Mouse (Mus musculus) forebrain, embryonic 15.5 days (tissue): ENCODE results near the gene Gm9844. TPM values are rescaled to one million over a fixed set of nuclear protein-coding genes. Genes with fewer than 3 reads are reported as not detected.
A peak's percentile ranks its signal among the peaks of the same experiment; 100 is the strongest.
"Not testable (repeated sequence)": the region's sequence is repeated elsewhere in the genome, so short reads cannot be mapped to it uniquely, and the experiment has no call there.

Source experiments
- ATAC-seq: fragments of 200-750 bp; cut with Nextera tagmentation; replicated peaks from 2 replicates; pipeline ENCODE4 v1.8.0; 2017; ENCODE audit warnings: mild to moderate bottlenecking, moderate TSS enrichment, moderate library complexity
- H3K27ac ChIP-seq: fragments of 300-500 bp; sonication (generic); replicated peaks from 2 replicates; pipeline ENCODE4 v1.5.1; 2015; ENCODE audit warnings: mild to moderate bottlenecking, inconsistent platforms
- H3K27me3 ChIP-seq: fragments of 300-500 bp; sonication (generic); 2 replicates; pipeline ENCODE4 v1.6.1; 2015; ENCODE audit warnings: inconsistent platforms
- H3K36me3 ChIP-seq: fragments of 300-500 bp; sonication (generic); 2 replicates; pipeline ENCODE4 v1.6.1; 2015; ENCODE audit warnings: mild to moderate bottlenecking, inconsistent platforms
- H3K4me1 ChIP-seq: fragments of 300-500 bp; sonication (generic); 2 replicates; pipeline ENCODE4 v1.6.1; 2015; ENCODE audit warnings: inconsistent platforms
- H3K4me2 ChIP-seq: fragments of 300-500 bp; sonication (generic); replicated peaks from 2 replicates; pipeline ENCODE4 v1.6.1; 2015; ENCODE audit warnings: mild to moderate bottlenecking, inconsistent platforms
- H3K4me3 ChIP-seq: fragments of 300-500 bp; sonication (generic); 2 replicates; pipeline ENCODE4 v1.5.1; 2015; ENCODE audit warnings: mild to moderate bottlenecking, inconsistent platforms
- H3K9ac ChIP-seq: fragments of 300-500 bp; sonication (generic); replicated peaks from 2 replicates; pipeline ENCODE4 v1.6.1; 2015; ENCODE audit warnings: mild to moderate bottlenecking, inconsistent platforms
- H3K9me3 ChIP-seq: fragments of 300-500 bp; sonication (generic); 2 replicates; pipeline ENCODE4 v1.6.1; 2016; ENCODE audit warnings: inconsistent platforms
- WGBS: fragments of 180-500 bp; shearing (Covaris S2); methylation state at CpG from one replicate; pipeline ENCODE4 v1.1.7; 2015; ENCODE audit warnings: mixed read lengths; 5-methylcytosine and 5-hydroxymethylcytosine counted together
- polyA plus RNA-seq: library from polyadenylated mRNA; unstranded; fragments of >200 nt; fragmentation: Nextera tagmentation; extraction: Ambion mirVana; gene quantifications from 2 replicates; pipeline ENCODE4 v1.2.1, GENCODE M21; 2015

Gm9844 gene
- polyA plus RNA-seq, 1 experiment from 2014 or later = 27.2 TPM

DNA sequence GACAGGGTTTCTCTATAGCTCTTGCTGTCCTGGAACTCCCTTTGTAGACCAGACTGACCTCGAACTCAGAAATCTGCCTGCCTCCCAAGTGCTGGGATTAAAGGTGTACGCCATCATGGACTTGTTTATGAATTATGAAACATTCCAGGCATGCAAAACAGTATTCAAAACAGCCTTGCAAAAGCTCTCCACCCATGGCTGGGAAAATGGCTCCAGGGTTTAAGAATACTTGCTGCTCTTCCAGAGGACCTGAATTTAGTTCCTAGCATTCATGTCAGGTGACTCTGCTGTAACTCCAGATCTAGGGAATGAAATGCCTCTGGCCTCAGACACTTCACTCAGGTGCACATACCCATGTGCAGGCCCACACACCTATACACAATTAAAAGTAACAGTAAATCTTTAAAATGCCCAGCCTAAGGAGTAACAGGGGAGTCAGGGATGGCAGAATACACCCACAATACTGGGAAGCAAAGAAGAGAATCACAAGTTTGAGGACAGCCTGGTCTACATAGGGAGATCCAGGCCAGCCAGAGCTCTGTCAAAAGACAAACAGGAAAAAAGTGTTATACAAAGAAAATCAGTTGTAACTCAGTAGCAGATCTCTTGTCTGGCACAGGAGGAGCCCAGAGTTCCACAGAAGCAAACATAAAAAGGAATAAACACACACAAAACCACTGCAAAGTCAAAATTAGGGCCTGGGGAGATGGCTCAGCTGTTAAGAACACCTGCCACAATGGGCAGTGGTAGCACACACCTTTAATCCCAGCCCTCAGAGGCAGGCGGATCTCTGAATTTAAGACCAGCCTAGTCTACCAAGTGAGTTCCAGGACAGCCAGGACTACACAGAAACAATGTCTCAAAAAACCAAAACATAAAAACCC is 29.5 kb downstream of the Gm9844 start:
- 77% methylated on average over 3 of the region's 3 CpGs for WGBS
- Histone ChIP-seq H3K27ac (no peak overlapping the region), H3K36me3 (peaks cover 43% of the 10 kb centered on the region), H3K4me3 (no peak overlapping the region), H3K9ac (no peak overlapping the region), H3K9me3 (no peaks in the 10 kb centered on the region), H3K4me2 (no peak overlapping the region), H3K27me3 (no peaks in the 10 kb centered on the region), H3K4me1 (peaks cover 14% of the 10 kb centered on the region)
- no peak for ATAC-seq

DNA sequence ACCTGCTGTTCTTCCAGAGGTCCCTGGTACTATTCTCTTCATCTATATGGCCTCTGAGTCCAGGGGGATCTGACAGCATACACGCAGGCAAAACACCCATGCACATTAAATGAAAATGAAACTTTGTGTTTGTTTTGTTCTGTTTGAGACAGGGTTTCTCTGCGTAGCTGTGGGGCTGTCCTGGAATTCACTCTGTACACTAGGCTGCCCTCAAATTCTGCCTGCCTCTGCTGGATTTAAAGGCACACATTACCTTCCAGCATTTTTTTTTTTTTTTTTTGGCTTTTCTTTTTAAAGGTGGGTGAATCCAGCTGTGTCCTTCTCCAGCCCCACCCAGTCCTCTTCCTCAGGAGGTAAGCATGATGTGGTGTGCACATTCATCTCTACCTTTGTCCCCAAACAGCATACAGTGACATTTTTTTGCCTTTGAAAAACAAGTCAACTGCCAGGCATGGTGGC is 30.1 kb downstream of the Gm9844 start:
- Histone ChIP-seq H3K4me1 (peaks cover 7% of the 10 kb centered on the region), H3K9ac (no peak overlapping the region), H3K27me3 (no peaks in the 10 kb centered on the region), H3K4me3 (no peak overlapping the region), H3K4me2 (no peak overlapping the region), H3K9me3 (no peaks in the 10 kb centered on the region), H3K36me3 (peaks cover 36% of the 10 kb centered on the region), H3K27ac (no peak overlapping the region)
- 82% methylated on average over 2 of the region's 2 CpGs for WGBS
- ATAC-seq = no peak

DNA sequence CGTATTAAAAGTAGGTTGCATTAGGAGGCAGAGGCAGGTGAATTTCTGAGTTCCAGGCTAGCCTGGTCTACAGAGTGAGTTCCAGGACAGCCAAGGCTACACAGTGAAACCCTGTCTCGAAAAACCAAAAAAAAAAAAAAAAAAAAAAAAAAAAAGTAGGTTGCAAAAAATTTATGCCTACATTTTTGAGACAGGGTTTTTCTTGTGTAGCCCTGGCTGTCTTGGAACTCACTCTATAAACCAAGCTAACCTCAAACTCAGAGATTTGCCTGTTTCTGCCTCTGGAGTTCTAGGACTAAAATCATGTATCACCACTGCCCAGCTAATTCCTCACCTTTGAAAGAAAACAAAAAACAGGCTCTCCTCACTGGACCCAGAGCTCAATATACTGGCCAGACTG is 33.7 kb downstream of the Gm9844 start:
- ATAC-seq, H3K4me1 ChIP-seq, H3K4me3 ChIP-seq, H3K27me3 ChIP-seq, H3K36me3 ChIP-seq, H3K9me3 ChIP-seq, H3K4me2 ChIP-seq, H3K9ac ChIP-seq, H3K27ac ChIP-seq: not testable (repeated sequence)
- 92% methylated on average over 2 of the region's 2 CpGs for WGBS

DNA sequence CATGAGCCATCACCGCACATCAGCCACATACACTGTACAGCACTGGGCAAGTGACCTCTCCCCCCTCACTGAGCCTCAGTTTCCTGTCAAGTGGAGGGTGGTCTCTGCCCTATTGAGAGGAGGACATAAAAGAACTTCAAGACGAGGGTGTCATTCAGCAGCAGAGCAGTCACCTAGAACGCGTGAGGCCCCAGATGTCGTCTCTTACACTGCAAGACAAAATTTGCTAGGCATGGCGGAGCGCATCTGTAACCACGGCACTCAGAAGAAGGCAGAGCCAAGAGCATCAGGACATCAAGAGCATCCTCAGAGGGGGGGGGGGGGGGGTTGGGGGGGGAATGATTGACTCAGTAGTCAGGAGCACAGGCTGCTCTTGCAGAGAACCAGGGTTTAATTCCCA is 34.3 kb downstream of the Gm9844 start:
- Histone ChIP-seq H3K9me3 (no peaks in the 10 kb centered on the region), H3K4me1 (no peaks in the 10 kb centered on the region), H3K36me3 (peaks cover 1% of the 10 kb centered on the region; the same call in 1 of the 2 replicates), H3K27ac (no peak overlapping the region), H3K27me3 (no peaks in the 10 kb centered on the region), H3K4me3 (no peak overlapping the region), H3K4me2 (no peak overlapping the region), H3K9ac (no peak overlapping the region)
- WGBS = 74% methylated on average over 8 of the region's 8 CpGs
- ATAC-seq = no peak

DNA sequence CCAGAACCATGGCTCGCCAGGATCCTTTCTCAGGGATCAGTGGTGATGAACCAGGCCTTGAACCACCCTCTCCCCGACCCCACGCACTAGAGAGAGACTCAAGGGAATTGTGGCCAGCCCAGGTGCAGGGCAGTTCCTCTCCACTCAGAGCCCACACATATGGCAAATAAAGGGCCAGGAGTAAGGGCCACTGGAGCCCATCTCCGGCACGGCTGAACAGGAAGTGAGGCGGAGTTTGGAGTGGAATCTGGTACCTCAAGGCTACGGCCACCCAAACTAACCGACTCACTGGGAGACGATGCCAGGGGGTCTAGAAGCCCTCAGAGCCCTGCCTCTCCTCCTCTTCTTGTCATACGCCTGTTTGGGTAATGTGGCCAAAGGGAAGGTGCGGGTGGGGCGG is 35.2 kb downstream of the Gm9844 start, which contains the start of gene Cd79a:
Gene Cd79a (plus strand): TSS at position 158 of the 400 bp plus-strand sequence.
- Histone ChIP-seq H3K27me3 (no peaks in the 10 kb centered on the region), H3K9me3 (no peaks in the 10 kb centered on the region), H3K9ac (no peak within 1 kb of the TSS), H3K4me2 (no peak within 1 kb of the TSS), H3K36me3 (no peaks in the 10 kb centered on the region), H3K4me1 (no peaks in the 10 kb centered on the region), H3K27ac (no peak within 1 kb of the TSS), H3K4me3 (no peak within 1 kb of the TSS)
- no peak for ATAC-seq
- WGBS = 83% methylated on average over 12 of the region's 12 CpGs

DNA sequence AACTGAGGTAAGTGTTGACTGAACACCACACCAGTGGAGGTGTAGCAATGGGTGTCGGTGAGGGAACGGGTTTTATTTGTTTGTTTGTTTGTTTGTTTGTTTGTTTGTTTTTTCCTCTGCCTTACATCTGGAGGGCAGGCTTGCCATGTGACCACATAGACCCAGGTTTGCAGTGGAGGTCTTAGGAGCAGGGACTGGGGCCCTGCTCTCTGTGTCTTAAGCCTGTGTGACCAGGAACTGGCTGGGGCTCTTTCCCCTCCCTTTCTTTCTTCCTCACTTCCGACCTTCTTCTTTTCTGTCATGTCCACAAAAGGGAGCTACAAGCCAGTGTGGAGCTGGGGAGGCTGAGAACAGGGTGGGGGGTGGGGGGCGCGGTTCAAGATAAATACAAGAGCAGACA is 35.9 kb downstream of the Gm9844 start:
- Histone ChIP-seq H3K9ac (no peak overlapping the region), H3K4me3 (no peak overlapping the region), H3K27ac (no peak overlapping the region), H3K4me2 (no peak overlapping the region), H3K9me3 (no peaks in the 10 kb centered on the region), H3K4me1 (0 out of 2 replicates have a peak, but pooled peaks cover 3% of the 10 kb centered on the region), H3K27me3 (no peaks in the 10 kb centered on the region), H3K36me3 (no peaks in the 10 kb centered on the region)
- no peak for ATAC-seq
- 84% methylated on average over 5 of the region's 5 CpGs for WGBS

DNA sequence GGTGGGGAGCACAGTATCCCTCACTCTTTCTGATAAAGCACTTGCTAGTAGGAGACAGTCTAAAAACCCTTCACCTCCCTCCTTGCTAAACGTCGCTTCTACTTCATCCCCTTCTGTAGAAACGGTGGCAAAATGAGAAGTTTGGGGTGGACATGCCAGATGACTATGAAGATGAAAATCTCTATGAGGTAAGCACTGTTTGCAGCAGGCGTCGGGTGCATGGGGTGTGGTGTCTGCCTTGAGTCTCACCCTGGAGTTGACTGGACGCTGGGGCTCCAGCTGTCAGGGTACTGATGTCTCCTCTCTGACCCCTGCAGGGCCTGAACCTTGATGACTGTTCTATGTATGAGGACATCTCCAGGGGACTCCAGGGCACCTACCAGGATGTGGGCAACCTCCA is 39.1 kb downstream of the Gm9844 start:
- Histone ChIP-seq H3K27me3 (no peaks in the 10 kb centered on the region), H3K9me3 (no peaks in the 10 kb centered on the region), H3K36me3 (no peaks in the 10 kb centered on the region), H3K27ac (no peak overlapping the region), H3K4me2 (no peak overlapping the region), H3K4me1 (peaks cover 28% of the 10 kb centered on the region), H3K9ac (no peak overlapping the region), H3K4me3 (no peak overlapping the region)
- 80% methylated on average over 6 of the region's 6 CpGs for WGBS
- no peak for ATAC-seq

DNA sequence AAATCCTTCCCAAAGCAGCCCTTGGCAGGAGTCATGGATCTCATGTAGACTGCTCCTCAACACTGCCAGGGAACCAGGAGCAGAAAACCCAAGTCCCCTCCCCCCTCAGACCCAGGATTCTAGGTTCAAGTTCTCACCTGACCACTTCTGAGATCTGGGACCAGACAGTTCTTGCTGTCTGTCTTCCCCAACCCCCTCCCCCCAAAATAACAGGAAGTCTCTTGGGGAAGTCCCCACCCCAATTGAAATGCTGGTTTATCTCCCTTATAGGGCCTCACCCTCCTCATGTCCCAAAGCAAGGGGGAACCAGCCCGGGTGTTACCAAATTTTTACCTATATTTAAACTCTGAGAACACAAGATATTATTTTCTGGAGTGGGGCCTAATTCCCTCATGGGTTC is 39.8 kb downstream of the Gm9844 start:
- Histone ChIP-seq H3K27ac (peak overlapping the region; percentile 60), H3K4me1 (peaks cover 28% of the 10 kb centered on the region), H3K4me3 (no peak overlapping the region), H3K4me2 (no peak overlapping the region), H3K9ac (no peak overlapping the region), H3K9me3 (no peaks in the 10 kb centered on the region), H3K27me3 (no peaks in the 10 kb centered on the region), H3K36me3 (no peaks in the 10 kb centered on the region)
- WGBS = 81% methylated on average over 1 of the region's 1 CpGs
- no peak for ATAC-seq

DNA sequence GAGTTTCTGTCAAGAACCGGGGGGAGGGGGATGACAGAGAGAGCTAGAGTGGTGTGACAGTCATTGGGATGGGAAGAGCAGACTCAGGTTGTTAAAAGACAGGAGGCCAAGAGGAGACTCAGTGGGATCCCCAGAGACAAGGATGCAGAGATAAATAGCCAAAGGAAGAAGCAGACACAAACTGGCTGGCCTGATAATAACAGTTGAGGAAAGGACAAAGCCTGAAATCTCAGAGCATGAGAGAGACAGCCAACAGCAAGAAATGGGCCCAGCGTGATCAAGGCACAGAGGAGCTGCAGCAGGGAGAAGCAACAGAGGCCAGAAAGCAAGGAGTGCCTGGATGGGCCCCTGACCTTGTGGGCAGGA is 40.2 kb downstream of the Gm9844 start:
- no peaks in the 10 kb centered on the region for H3K36me3 ChIP-seq
- peak overlapping the region; percentile 60 for H3K27ac ChIP-seq
- H3K4me1 ChIP-seq = peaks cover 28% of the 10 kb centered on the region
- H3K9me3 ChIP-seq = no peaks in the 10 kb centered on the region
- peak overlapping the region; percentile 68 for H3K4me3 ChIP-seq
- 58% methylated on average over 2 of the region's 2 CpGs for WGBS
- H3K9ac ChIP-seq = peak overlapping the region; percentile 74
- H3K4me2 ChIP-seq = peak overlapping the region; percentile 74
- no peak for ATAC-seq
- H3K27me3 ChIP-seq = no peaks in the 10 kb centered on the region

DNA sequence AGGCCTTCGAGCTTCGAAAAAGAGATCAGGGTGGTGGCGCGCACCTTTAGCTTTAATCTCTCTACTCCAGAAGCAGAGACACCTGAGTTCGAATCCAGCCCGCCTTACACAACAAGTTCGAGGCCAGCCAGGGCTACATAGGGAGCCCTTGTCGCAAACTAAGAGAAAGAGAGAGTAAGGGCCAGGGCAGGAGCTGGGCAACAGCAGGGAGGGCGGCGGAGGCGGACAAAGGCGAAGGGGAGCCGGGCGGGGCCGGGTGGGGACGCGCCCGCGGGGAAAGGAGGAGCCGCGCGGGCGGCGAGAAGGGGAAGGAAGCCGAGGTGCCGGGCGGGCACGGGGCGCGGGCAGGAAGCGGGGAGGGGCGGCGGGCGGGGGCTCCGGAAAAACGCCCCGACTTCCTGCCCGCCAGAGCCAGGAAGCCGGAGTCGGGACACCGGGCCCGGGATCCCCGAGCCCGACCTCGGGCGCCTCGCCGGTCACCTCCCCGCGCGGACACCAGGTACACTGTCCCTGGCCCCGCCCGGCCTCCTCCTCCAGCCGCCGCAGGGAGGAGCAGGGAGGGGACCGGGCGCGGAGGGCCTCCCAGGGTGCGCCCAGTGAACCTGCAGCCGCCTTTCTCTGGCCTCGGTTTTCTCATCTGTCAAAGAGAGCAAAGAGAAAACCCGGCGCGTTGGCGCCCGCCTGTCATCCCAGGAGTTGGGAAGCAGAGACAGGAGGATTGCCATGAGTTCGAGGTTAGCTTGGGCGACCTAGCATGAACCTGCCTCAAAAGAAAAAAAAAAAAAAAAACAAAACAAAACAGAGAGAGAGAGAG is 40.8 kb downstream of the Gm9844 start, which contains the start of gene Arhgef1:
Gene Arhgef1 (plus strand): TSS at position 283 of the 814 bp plus-strand sequence.
- no peaks in the 10 kb centered on the region for H3K9me3 ChIP-seq
- H3K4me2 ChIP-seq = peak within 1 kb of the TSS; percentile 74
- peak within 1 kb of the TSS; percentile 68 for H3K4me3 ChIP-seq
- H3K27ac ChIP-seq = peak within 1 kb of the TSS; percentile 60
- H3K36me3 ChIP-seq = no peaks in the 10 kb centered on the region; the same call in 1 of the 2 replicates
- H3K4me1 ChIP-seq = peaks cover 28% of the 10 kb centered on the region
- no peaks in the 10 kb centered on the region for H3K27me3 ChIP-seq
- 8% methylated on average over 44 of the region's 68 CpGs for WGBS
- H3K9ac ChIP-seq = peak within 1 kb of the TSS; percentile 74
- ATAC-seq = no peak

DNA sequence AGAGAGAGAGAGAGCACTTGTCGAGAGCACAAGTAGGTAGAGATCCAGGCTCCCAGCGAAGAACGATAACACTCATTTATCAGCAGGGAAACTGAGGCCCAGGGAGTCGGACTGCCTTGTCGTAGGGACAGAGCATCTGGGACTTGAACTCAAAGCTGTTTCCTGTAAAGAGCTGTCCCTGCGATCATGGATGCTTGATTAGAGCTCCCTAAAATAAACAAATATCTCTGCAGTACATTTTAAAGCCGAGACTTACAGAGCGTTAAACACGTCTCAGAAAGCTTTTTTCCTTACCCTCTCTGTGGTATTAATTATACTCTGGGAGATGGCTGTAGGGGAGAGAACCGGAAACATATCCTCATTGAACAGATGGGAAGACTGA is 41.4 kb downstream of the Gm9844 start:
- Histone ChIP-seq H3K4me2 (peak overlapping the region; percentile 74), H3K36me3 (peaks cover 3% of the 10 kb centered on the region), H3K4me1 (peaks cover 28% of the 10 kb centered on the region), H3K9me3 (no peaks in the 10 kb centered on the region), H3K27ac (peak overlapping the region; percentile 31), H3K27me3 (no peaks in the 10 kb centered on the region), H3K9ac (peak overlapping the region; percentile 74), H3K4me3 (peak overlapping the region; percentile 68)
- 47% methylated on average over 10 of the region's 10 CpGs for WGBS
- no peak for ATAC-seq

DNA sequence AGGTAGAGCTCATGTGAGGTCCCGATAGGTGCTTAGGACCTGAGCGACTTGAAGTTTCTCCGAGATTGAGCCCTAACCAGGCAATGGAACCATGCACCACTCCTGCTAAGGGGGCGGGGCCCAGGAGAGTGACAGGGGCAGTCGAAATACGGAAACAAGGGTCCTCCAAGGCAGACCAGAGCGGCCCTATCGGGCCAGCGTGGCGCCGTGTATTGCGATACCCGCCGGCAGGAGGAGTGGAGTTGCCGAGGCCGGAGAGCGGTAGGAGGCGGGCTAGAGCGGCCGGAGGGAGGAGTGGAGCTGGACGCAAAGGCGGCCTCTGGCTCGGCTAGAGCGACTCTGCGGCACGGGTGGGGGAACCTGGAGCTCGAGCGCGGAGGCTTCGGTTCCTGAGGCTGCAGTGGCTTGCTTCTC is 42.1 kb downstream of the Gm9844 start:
- H3K9me3 ChIP-seq = no peaks in the 10 kb centered on the region
- H3K4me2 ChIP-seq = peak overlapping the region; percentile 74
- peak overlapping the region; percentile 68 for H3K4me3 ChIP-seq
- H3K36me3 ChIP-seq = peaks cover 10% of the 10 kb centered on the region
- ATAC-seq = peak; percentile 99
- peaks cover 28% of the 10 kb centered on the region for H3K4me1 ChIP-seq
- H3K27me3 ChIP-seq = no peaks in the 10 kb centered on the region
- peak overlapping the region; percentile 68 for H3K9ac ChIP-seq
- H3K27ac ChIP-seq = peak overlapping the region; percentile 70
- 0% methylated on average over 30 of the region's 30 CpGs for WGBS
